Mouse (Mus musculus): ENCODE results near the gene Arf6. TPM values are rescaled to one million over a fixed set of nuclear protein-coding genes. Genes with fewer than 3 reads are reported as not detected.
"Not testable (repeated sequence)": the region's sequence is repeated elsewhere in the genome, so short reads cannot be mapped to it uniquely, and the experiment has no call there.

Gene Arf6
- polyA plus RNA-seq (2015; fragmentation: Nextera tagmentation; extraction: Ambion mirVana), result 33.0 and 33.3 TPM in 2 replicates

DNA sequence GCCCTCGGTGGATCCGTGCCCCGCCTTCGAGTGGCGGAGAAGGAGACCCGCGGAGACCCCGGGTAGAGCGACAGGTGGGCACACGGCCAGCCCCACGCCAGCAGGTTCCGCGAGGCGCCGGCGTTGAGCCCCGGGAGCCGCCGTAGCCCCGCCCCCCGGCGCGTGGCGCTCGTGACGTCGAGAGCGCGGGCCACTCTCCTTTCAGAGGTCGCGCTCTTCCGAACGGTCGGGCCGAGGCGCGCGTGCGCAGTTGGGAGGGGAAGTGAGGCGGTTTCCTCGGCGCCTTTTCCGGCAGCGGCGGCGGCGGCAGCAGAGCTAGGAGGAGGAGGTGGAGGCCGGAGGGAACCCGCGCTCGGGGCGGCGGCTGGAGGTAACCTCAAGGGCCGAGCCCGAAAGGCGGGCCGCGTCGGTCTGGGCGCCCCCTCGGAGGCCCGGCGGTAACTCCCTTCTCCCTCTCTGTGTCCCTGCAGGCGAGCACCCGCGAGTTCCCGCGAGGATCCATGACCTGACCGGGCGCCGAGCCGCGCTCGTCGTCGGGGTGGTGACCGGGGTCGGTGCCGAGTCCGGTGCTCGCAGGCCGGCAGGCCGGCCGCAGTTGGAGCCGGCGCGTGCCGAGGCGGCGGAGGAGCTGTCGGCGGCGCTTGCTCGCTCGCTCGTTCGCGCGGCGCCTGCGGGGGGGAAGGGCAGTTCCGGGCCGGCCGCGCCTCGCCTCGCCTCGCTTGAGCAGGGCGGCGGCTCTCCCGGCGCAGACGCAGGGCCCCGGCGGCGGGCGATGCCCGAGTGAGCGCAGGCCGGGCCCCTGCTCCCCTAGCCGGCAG lies at the start of gene Arf6, which contains the start of gene Gm9887:
TSS of gene Arf6 (plus strand) at position 297 of the 818 bp plus-strand sequence.
TSS of gene Gm9887 (minus strand) at position 605 of the 818 bp plus-strand sequence.
- Histone ChIP-seq H3K9ac (peak within 1 kb of the TSS; percentile 100), H3K27ac (replicated peaks) (peak within 1 kb of the TSS; percentile 99), H3K36me3 (replicated peaks) (peaks cover 22% of the 10 kb centered on the region), H3K4me2 (peak within 1 kb of the TSS; percentile 89), H3K27me3 (no peaks in the 10 kb centered on the region), H3K4me3 (replicated peaks) (peak within 1 kb of the TSS; percentile 99), H3K4me1 (replicated peaks) (peaks cover 28% of the 10 kb centered on the region), H3K9me3 (replicated peaks) (no peaks in the 10 kb centered on the region)
- WGBS (ENCODE audit: insufficient replicate concordance), result under 1% methylated on average over 121 of the region's 121 CpGs
- ATAC-seq (ENCODE audit: insufficient read depth), result peak; percentile 88

DNA sequence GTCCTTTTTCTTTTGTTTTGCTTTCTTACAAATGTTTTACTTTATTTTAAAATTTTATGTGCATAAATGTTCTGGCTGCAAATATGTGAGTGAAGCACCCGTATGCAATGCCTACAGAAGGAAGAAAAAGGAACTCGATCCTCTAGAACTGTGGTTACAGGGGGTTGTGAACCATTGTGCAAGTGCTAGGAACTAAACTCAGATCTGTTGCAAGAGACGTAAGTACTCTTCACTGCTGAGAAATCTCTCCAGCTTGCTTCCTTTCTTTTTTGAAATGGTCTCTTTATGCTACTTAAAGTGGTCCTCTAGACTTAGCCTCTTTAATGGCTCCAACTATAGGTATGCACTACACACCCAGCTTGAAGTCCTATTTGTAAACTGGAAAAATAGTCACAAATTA lies 40.8 kb upstream of the Arf6 start:
- H3K27me3 ChIP-seq, result no peaks in the 10 kb centered on the region
- 78% methylated on average over 3 of the region's 3 CpGs for whole genome bisulfite sequencing (ENCODE audit: insufficient replicate concordance)
- no peak overlapping the region for H3K4me3 ChIP-seq (replicated peaks)
- no peaks in the 10 kb centered on the region for H3K9me3 ChIP-seq (replicated peaks)
- ATAC-seq (ENCODE audit: insufficient read depth), result no peak
- H3K27ac ChIP-seq (replicated peaks), result no peak overlapping the region
- no peaks in the 10 kb centered on the region for H3K4me1 ChIP-seq (replicated peaks)
- no peak overlapping the region for H3K9ac ChIP-seq
- peaks cover 77% of the 10 kb centered on the region for H3K36me3 ChIP-seq (replicated peaks)
- H3K4me2 ChIP-seq, result no peak overlapping the region

DNA sequence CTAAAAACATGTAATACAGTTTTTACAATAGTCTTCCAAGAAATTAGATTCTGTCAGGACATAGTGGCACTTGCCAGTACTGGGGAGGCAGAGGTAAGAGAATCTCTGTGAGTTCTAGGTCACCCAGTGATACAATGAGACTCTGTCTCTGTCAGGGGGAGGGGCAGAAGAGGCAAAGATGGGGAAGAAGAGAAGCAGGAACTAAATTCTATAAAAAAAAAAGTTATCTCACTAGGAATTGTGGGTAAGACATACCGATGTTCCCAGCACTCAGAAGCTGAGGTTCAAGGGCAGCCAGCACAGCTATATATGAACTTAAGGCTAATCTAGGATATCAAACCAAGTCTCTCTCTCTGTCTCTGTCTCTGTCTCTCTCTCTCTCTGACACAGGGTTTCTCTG lies 39.8 kb upstream of the Arf6 start:
- Histone ChIP-seq H3K9me3 (replicated peaks) (no peaks in the 10 kb centered on the region), H3K4me2 (no peak overlapping the region), H3K9ac (no peak overlapping the region), H3K4me1 (replicated peaks) (no peaks in the 10 kb centered on the region), H3K27me3 (no peaks in the 10 kb centered on the region), H3K4me3 (replicated peaks) (no peak overlapping the region), H3K36me3 (replicated peaks) (peaks cover 76% of the 10 kb centered on the region), H3K27ac (replicated peaks) (no peak overlapping the region)
- no peak for ATAC-seq (ENCODE audit: insufficient read depth)
- 35% methylated on average over 1 of the region's 1 CpGs for whole genome bisulfite sequencing (ENCODE audit: insufficient replicate concordance)

DNA sequence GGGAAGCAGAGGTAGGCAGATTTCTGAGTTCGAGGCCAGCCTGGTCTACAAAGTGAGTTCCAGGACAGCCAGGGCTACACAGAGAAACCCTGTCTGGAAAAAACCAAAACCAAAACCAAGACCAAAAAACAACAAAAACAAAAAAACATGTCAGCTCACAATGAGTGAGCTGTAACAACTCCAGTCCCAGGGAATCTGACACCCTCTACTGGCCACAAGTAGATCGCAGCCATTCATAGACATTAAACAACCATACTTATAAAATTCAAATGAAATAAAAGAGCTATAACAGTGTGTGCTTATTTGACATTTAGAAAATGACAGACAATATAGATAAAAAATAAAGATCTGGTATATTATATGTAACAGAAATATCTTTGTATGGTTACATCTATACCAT lies 38.4 kb upstream of the Arf6 start:
- H3K36me3 ChIP-seq (replicated peaks), result peaks cover 76% of the 10 kb centered on the region
- H3K4me2 ChIP-seq, result no peak overlapping the region
- no peak overlapping the region for H3K4me3 ChIP-seq (replicated peaks)
- 79% methylated on average over 2 of the region's 2 CpGs for WGBS (ENCODE audit: insufficient replicate concordance)
- no peak overlapping the region for H3K9ac ChIP-seq
- H3K27me3 ChIP-seq, result no peaks in the 10 kb centered on the region
- no peaks in the 10 kb centered on the region for H3K4me1 ChIP-seq (replicated peaks)
- H3K9me3 ChIP-seq (replicated peaks), result no peaks in the 10 kb centered on the region
- ATAC-seq (ENCODE audit: insufficient read depth), result no peak
- H3K27ac ChIP-seq (replicated peaks), result no peak overlapping the region

DNA sequence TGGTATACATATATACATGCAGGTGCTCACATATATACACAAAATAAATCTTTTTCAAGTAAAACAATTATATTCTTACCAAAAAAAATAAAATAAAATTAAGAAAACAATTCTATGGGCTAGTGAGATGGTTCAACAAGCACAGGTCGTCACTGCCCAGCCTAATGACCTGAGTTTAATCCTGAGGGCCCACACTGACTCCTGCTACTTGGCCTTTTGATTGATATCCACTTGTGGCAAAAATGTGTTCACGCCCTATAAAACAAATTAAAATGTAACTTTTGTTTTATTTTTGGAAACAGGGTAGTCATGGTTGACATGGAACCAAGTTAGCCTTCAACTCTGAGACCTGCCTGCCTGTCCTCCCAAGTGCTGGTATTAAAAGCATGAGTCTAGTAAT lies 22.0 kb upstream of the Arf6 start:
- Histone ChIP-seq H3K36me3 (replicated peaks) (peaks cover 78% of the 10 kb centered on the region), H3K27me3 (no peaks in the 10 kb centered on the region), H3K4me2 (no peak overlapping the region), H3K9me3 (replicated peaks) (no peaks in the 10 kb centered on the region), H3K9ac (no peak overlapping the region), H3K4me1 (replicated peaks) (no peaks in the 10 kb centered on the region; the same call in 1 of the 2 replicates), H3K27ac (replicated peaks) (no peak overlapping the region), H3K4me3 (replicated peaks) (no peak overlapping the region)
- no peak for ATAC-seq (ENCODE audit: insufficient read depth)
- WGBS (ENCODE audit: insufficient replicate concordance), result 75% methylated on average over 2 of the region's 2 CpGs

DNA sequence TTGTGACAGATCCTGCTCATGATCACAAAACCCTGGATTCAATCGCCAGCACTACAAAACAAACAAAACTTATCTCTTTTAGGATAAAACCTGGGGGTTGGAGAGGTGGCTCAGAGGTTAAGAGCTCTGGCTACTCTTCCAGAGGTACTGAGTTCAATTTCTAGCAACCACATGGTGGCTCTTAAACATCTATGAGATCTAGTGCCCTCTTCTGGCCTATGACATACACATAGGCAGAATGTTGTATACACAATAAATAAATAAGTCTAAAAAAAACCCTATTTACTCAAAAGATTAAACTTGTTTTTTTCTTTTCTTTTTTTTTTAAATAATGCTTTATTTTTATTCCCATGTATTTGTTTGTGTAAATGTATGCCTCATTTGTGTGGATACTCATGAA lies 20.3 kb upstream of the Arf6 start:
- Histone ChIP-seq H3K9ac (no peak overlapping the region), H3K4me1 (replicated peaks) (peaks cover 8% of the 10 kb centered on the region), H3K27me3 (no peaks in the 10 kb centered on the region), H3K36me3 (replicated peaks) (peaks cover 67% of the 10 kb centered on the region), H3K27ac (replicated peaks) (no peak overlapping the region), H3K4me3 (replicated peaks) (no peak overlapping the region), H3K4me2 (no peak overlapping the region), H3K9me3 (replicated peaks) (no peaks in the 10 kb centered on the region)
- WGBS (ENCODE audit: insufficient replicate concordance), result 73% methylated on average over 1 of the region's 1 CpGs
- no peak for ATAC-seq (ENCODE audit: insufficient read depth)

DNA sequence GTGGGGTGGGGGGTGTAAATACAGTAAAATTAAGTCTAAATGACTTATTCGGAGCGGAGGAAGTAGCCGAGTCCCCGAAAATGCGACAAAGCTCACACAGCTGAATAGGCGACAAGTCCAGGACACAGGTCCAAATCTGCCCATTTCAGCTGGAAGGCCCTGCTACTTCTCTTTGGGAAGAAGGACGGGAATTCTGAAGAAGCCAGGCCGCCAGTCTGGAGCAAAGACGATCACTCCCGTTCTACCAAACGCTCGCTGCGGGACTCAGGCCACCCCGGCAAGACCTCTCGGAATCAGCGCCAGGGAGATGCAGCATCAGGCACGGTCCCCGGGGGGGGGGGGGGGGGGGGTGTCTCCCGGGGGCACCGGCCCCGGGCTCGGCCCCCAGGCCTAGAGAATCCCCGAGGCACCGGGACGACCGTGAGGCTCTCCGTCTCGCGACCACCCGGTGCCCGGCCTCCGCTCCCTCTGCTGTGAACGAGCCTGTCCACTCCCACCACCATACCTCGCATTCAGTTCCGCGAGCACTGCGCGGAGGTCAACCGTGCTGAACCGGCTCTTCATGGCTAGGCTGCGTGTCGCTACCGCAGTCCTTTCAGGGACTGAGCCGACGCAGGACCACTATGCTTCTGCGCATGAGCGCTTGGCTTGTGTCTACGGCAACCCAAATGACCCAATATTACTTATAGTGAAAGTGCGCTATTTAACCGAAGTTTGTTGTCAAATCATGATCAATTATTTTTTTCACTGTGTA lies 15.2 kb upstream of the Arf6 start, which contains the start of gene Nemf:
TSS of gene Nemf (minus strand) at position 620 of the 754 bp plus-strand sequence.
- ATAC-seq (ENCODE audit: insufficient read depth), result peak; percentile 30
- peaks cover 28% of the 10 kb centered on the region for H3K36me3 ChIP-seq (replicated peaks)
- peak within 1 kb of the TSS; percentile 95 for H3K4me3 ChIP-seq (replicated peaks)
- peak within 1 kb of the TSS; percentile 92 for H3K27ac ChIP-seq (replicated peaks)
- no peaks in the 10 kb centered on the region for H3K9me3 ChIP-seq (replicated peaks)
- under 1% methylated on average over 50 of the region's 50 CpGs for WGBS (ENCODE audit: insufficient replicate concordance)
- no peaks in the 10 kb centered on the region for H3K27me3 ChIP-seq
- H3K4me1 ChIP-seq (replicated peaks), result peaks cover 15% of the 10 kb centered on the region
- H3K4me2 ChIP-seq, result peak within 1 kb of the TSS; percentile 73
- H3K9ac ChIP-seq, result peak within 1 kb of the TSS; percentile 96

DNA sequence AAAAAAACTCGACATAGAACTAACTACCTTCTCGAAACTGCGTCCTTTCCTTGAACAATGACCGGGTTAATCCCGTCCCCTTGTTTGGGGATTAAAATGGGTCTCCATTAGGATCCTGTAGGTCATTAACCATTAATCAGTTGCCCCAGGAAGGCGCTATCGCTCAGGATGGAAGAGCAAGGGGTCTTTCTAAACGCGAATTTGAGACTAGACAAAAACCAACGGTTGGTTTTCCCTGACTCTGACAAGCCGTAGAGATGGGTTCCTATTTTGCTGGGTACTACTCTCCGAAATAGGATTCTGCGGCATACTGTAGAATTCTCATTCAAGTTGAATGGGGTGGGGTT lies 14.7 kb upstream of the Arf6 start:
- Histone ChIP-seq H3K4me3 (replicated peaks) (peak overlapping the region; percentile 95), H3K9me3 (replicated peaks) (no peaks in the 10 kb centered on the region), H3K27me3 (no peaks in the 10 kb centered on the region), H3K4me2 (peak overlapping the region; percentile 73), H3K27ac (replicated peaks) (peak overlapping the region; percentile 92), H3K36me3 (replicated peaks) (peaks cover 23% of the 10 kb centered on the region), H3K4me1 (replicated peaks) (peaks cover 20% of the 10 kb centered on the region), H3K9ac (peak overlapping the region; percentile 96)
- ATAC-seq (ENCODE audit: insufficient read depth), result no peak
- WGBS (ENCODE audit: insufficient replicate concordance), result 5% methylated on average over 13 of the region's 13 CpGs

DNA sequence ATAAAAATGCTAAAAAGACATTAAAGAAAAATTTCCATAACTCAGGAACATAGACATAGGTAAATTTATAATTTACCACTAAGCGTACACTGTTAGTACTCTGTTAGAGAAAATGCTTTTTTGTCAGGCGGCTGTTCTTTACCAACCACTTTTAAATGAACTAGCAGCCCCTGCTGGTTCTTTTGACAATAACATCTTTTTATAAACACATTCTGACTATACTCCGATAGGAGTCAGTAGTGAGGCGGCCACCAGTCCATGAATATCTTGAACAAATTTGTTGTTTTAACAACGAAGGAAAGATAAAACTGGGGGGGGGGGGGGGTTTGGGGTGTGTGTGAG lies 11.3 kb upstream of the Arf6 start:
- Histone ChIP-seq H3K36me3 (replicated peaks) (no peaks in the 10 kb centered on the region), H3K4me3 (replicated peaks) (no peak overlapping the region), H3K27ac (replicated peaks) (peak overlapping the region; percentile 98), H3K4me2 (0 out of 2 replicates have a peak overlapping the region, but pooled peaks have one; percentile 7), H3K4me1 (replicated peaks) (peaks cover 42% of the 10 kb centered on the region), H3K9me3 (replicated peaks) (no peaks in the 10 kb centered on the region), H3K27me3 (no peaks in the 10 kb centered on the region), H3K9ac (no peak overlapping the region)
- ATAC-seq (ENCODE audit: insufficient read depth), result peak; percentile 5; the same call in 1 of the 2 replicates
- WGBS (ENCODE audit: insufficient replicate concordance), result 9% methylated on average over 5 of the region's 5 CpGs

DNA sequence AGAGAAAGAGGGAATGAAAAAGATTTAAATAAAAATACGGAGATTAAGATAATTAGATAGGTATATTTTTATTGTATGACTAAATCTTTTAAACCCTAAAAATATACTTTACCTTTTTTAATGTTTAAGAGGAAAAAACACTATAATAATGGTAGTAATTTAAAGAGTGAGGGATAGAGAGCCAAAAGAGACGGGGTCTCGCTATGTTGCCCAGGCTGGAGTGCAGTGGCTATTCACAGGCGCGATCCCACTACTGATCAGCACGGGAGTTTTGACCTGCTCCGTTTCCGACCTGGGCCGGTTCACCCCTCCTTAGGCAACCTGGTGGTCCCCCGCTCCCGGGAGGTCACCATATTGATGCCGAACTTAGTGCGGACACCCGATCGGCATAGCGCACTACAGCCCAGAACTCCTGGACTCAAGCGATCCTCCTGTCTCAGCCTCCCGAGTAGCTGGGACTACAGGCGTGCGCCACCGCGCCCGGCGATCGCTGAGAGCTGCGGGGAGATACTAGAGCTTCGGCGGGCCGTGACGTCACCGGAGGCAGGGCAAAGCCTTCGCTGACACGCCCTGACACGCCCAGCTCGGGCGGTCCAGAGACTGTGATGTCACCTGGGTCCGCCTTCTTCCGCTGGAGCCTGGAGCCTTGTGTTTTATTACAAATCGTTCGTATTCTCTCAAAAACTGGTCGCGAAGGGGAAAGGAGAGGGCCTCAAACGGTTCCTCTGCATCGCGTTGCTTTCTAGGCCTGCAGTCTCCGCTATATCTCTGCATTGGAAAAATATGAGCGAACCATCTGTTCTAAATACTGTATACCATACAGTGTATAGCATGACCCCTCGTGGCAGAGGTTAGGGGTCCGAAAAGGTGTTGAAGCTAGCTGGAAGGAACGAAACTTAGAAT lies 10.7 kb upstream of the Arf6 start:
- not testable (repeated sequence) for H3K9me3 ChIP-seq (replicated peaks); H3K36me3 ChIP-seq (replicated peaks); H3K27me3 ChIP-seq
- peak overlapping the region; percentile 98 for H3K27ac ChIP-seq (replicated peaks)
- H3K9ac ChIP-seq, result peak overlapping the region; percentile 81
- under 1% methylated on average over 42 of the region's 50 CpGs for WGBS (ENCODE audit: insufficient replicate concordance)
- H3K4me2 ChIP-seq, result peak overlapping the region; percentile 86
- peak overlapping the region; percentile 70 for H3K4me3 ChIP-seq (replicated peaks)
- H3K4me1 ChIP-seq (replicated peaks), result peaks cover 44% of the 10 kb centered on the region
- ATAC-seq (ENCODE audit: insufficient read depth), result peak; percentile 90
